17 mouse cellular contexts compared by ENCODE assay signal in genomic region chr11:36072038-36072437, GRCm38 (mm10).
DNase-seq lines count a peak whose midpoint lies in the region; ATAC-seq lines count a peak whose summit lies in the region.
"Had no signal": no experiment of that assay in that cellular context is flagged by ENCODE, and none has a peak within 500 bp of the region (broad histone marks: within the 10 kb centered on the region; RNA-seq: fewer than 3 reads in every experiment).

No protein-coding gene starts in this region.

- H3K4me3 ChIP-seq in forebrain, embryonic 15.5 days: no peak overlapping the region
- no peak overlapping the region for H3K4me3 ChIP-seq in forebrain, embryonic 16.5 days (replicated peaks; ENCODE audit: low read length)
- H3K4me3 ChIP-seq in hindbrain, embryonic 15.5 days: no peak overlapping the region
- H3K4me3 ChIP-seq in hindbrain, embryonic 12.5 days: no peak overlapping the region
- no peak overlapping the region for H3K4me3 ChIP-seq in midbrain, embryonic 15.5 days
- H3K4me3 ChIP-seq in midbrain, embryonic 13.5 days (replicated peaks): no peak overlapping the region
- H3K4me3 ChIP-seq: embryonic facial prominence, embryonic 10.5 days; heart, embryonic 12.5 days; intestine, embryonic 15.5 days had no signal

- H3K9ac ChIP-seq in forebrain, embryonic 15.5 days (replicated peaks): no peak overlapping the region
- H3K9ac ChIP-seq in forebrain, embryonic 16.5 days (replicated peaks; ENCODE audit: low read depth, low read length): no peak overlapping the region
- no peak overlapping the region for H3K9ac ChIP-seq in hindbrain, embryonic 15.5 days
- H3K9ac ChIP-seq in hindbrain, embryonic 12.5 days: no peak overlapping the region
- H3K9ac ChIP-seq in midbrain, embryonic 15.5 days: no peak overlapping the region
- no peak overlapping the region for H3K9ac ChIP-seq in midbrain, embryonic 13.5 days (replicated peaks)
- H3K9ac ChIP-seq: heart, embryonic 12.5 days; intestine, embryonic 15.5 days had no signal

- no peak for ATAC-seq in forebrain, embryonic 15.5 days (replicated peaks)
- no peak for ATAC-seq in forebrain, embryonic 16.5 days
- ATAC-seq in hindbrain, embryonic 15.5 days (ENCODE audit: low FRiP score, low read depth): no peak
- ATAC-seq in hindbrain, embryonic 12.5 days (ENCODE audit: low FRiP score): no peak
- ATAC-seq in midbrain, embryonic 15.5 days (replicated peaks): 0 out of 2 replicates have a peak, but pooled peaks have one; percentile 40
- ATAC-seq in midbrain, embryonic 13.5 days: no peak
- ATAC-seq: intestine, embryonic 15.5 days had no signal

- no peak for DNase-seq in embryo, embryonic 11 days
- DNase-seq: adrenal gland, adult 2 months; adrenal gland, postnatal 25 days; cerebellum, adult 9-11 months; cerebellum, postnatal 36 days; gastrocnemius, postnatal 25 days; heart, postnatal 4 days; kidney, adult 18-20 months had no signal

- 18% methylated on average over 9 of the region's 9 CpGs for WGBS in forebrain, embryonic 15.5 days
- WGBS in forebrain, embryonic 16.5 days: 11% methylated on average over 9 of the region's 9 CpGs
- WGBS in hindbrain, embryonic 15.5 days: 44% methylated on average over 9 of the region's 9 CpGs
- 53% methylated on average over 9 of the region's 9 CpGs for WGBS in hindbrain, embryonic 12.5 days
- WGBS in midbrain, embryonic 15.5 days: 47% methylated on average over 9 of the region's 9 CpGs
- 37% methylated on average over 9 of the region's 9 CpGs for WGBS in midbrain, embryonic 13.5 days

- H3K27ac ChIP-seq in forebrain, embryonic 15.5 days (replicated peaks): peak overlapping the region; percentile 74; the same call in 1 of the 2 replicates
- H3K27ac ChIP-seq in forebrain, embryonic 16.5 days (ENCODE audit: low read length): no peak overlapping the region
- H3K27ac ChIP-seq in hindbrain, embryonic 15.5 days (replicated peaks): peak overlapping the region; percentile 21; the same call in 1 of the 2 replicates
- H3K27ac ChIP-seq in hindbrain, embryonic 12.5 days: no peak overlapping the region
- H3K27ac ChIP-seq in midbrain, embryonic 15.5 days: no peak overlapping the region
- H3K27ac ChIP-seq in midbrain, embryonic 13.5 days: no peak overlapping the region
- H3K27ac ChIP-seq: embryonic facial prominence, embryonic 10.5 days; intestine, embryonic 15.5 days had no signal

- peaks cover 41% of the 10 kb centered on the region for H3K4me1 ChIP-seq in forebrain, embryonic 15.5 days
- H3K4me1 ChIP-seq in forebrain, embryonic 16.5 days (replicated peaks; ENCODE audit: control insufficient read depth, insufficient read depth, low read length): peaks cover 39% of the 10 kb centered on the region
- peaks cover 30% of the 10 kb centered on the region for H3K4me1 ChIP-seq in hindbrain, embryonic 15.5 days (replicated peaks)
- no peaks in the 10 kb centered on the region for H3K4me1 ChIP-seq in hindbrain, embryonic 12.5 days
- H3K4me1 ChIP-seq in midbrain, embryonic 15.5 days: peaks cover 18% of the 10 kb centered on the region
- H3K4me1 ChIP-seq in midbrain, embryonic 13.5 days (replicated peaks): 0 out of 2 replicates have a peak, but pooled peaks cover 5% of the 10 kb centered on the region
- H3K4me1 ChIP-seq: intestine, embryonic 15.5 days had no signal

- H3K27me3 ChIP-seq in forebrain, embryonic 15.5 days: no peaks in the 10 kb centered on the region
- no peaks in the 10 kb centered on the region for H3K27me3 ChIP-seq in forebrain, embryonic 16.5 days (replicated peaks; ENCODE audit: control insufficient read depth, insufficient read depth, low read length)
- H3K27me3 ChIP-seq in hindbrain, embryonic 15.5 days: no peaks in the 10 kb centered on the region
- H3K27me3 ChIP-seq in hindbrain, embryonic 12.5 days: no peaks in the 10 kb centered on the region
- no peaks in the 10 kb centered on the region for H3K27me3 ChIP-seq in midbrain, embryonic 15.5 days (replicated peaks)
- H3K27me3 ChIP-seq in midbrain, embryonic 13.5 days: no peaks in the 10 kb centered on the region
- H3K27me3 ChIP-seq: intestine, embryonic 15.5 days had no signal

- no peak overlapping the region for H3K4me2 ChIP-seq in forebrain, embryonic 15.5 days (replicated peaks)
- H3K4me2 ChIP-seq in forebrain, embryonic 16.5 days (ENCODE audit: low read length): no peak overlapping the region
- no peak overlapping the region for H3K4me2 ChIP-seq in hindbrain, embryonic 15.5 days
- H3K4me2 ChIP-seq in hindbrain, embryonic 12.5 days (replicated peaks): no peak overlapping the region
- no peak overlapping the region for H3K4me2 ChIP-seq in midbrain, embryonic 15.5 days
- no peak overlapping the region for H3K4me2 ChIP-seq in midbrain, embryonic 13.5 days (replicated peaks)
- H3K4me2 ChIP-seq: heart, embryonic 12.5 days; intestine, embryonic 15.5 days had no signal

- no peaks in the 10 kb centered on the region for H3K9me3 ChIP-seq in forebrain, embryonic 15.5 days
- H3K9me3 ChIP-seq in forebrain, embryonic 16.5 days (ENCODE audit: control insufficient read depth, low read length): no peaks in the 10 kb centered on the region
- H3K9me3 ChIP-seq in hindbrain, embryonic 15.5 days: no peaks in the 10 kb centered on the region
- no peaks in the 10 kb centered on the region for H3K9me3 ChIP-seq in hindbrain, embryonic 12.5 days (replicated peaks)
- no peaks in the 10 kb centered on the region for H3K9me3 ChIP-seq in midbrain, embryonic 15.5 days
- no peaks in the 10 kb centered on the region for H3K9me3 ChIP-seq in midbrain, embryonic 13.5 days
- H3K9me3 ChIP-seq: embryonic facial prominence, embryonic 10.5 days; heart, embryonic 12.5 days; intestine, embryonic 15.5 days had no signal

- no peaks in the 10 kb centered on the region for H3K36me3 ChIP-seq in forebrain, embryonic 15.5 days
- no peaks in the 10 kb centered on the region for H3K36me3 ChIP-seq in forebrain, embryonic 16.5 days (ENCODE audit: control insufficient read depth, insufficient read depth)
- H3K36me3 ChIP-seq in hindbrain, embryonic 15.5 days: 0 out of 2 replicates have a peak, but pooled peaks cover 2% of the 10 kb centered on the region
- H3K36me3 ChIP-seq in hindbrain, embryonic 12.5 days: no peaks in the 10 kb centered on the region
- H3K36me3 ChIP-seq in midbrain, embryonic 15.5 days (replicated peaks): no peaks in the 10 kb centered on the region; the same call in 1 of the 2 replicates
- H3K36me3 ChIP-seq in midbrain, embryonic 13.5 days: peaks cover 30% of the 10 kb centered on the region
- H3K36me3 ChIP-seq: embryonic facial prominence, embryonic 10.5 days; heart, embryonic 12.5 days; intestine, embryonic 15.5 days had no signal

Comparison
In these comparisons a context has a peak if more than half of its experiments do, and no peak if none do; other contexts are left out.
1. H3K27ac ChIP-seq: peak in forebrain, embryonic 15.5 days (single experiment) and hindbrain, embryonic 15.5 days (single experiment); none in forebrain, embryonic 16.5 days (single experiment), hindbrain, embryonic 12.5 days (single experiment), midbrain, embryonic 15.5 days (single experiment) and midbrain, embryonic 13.5 days (single experiment).